Mouse (Mus musculus): ENCODE data around the gene Itgb4. TPM values are rescaled to one million over a fixed set of nuclear protein-coding genes. Genes with fewer than 3 reads are reported as not detected.

Gene Itgb4
- total and polyA plus RNA-seq, 3 experiments, result 0.05 to 0.13 TPM; not detected in 1

DNA sequence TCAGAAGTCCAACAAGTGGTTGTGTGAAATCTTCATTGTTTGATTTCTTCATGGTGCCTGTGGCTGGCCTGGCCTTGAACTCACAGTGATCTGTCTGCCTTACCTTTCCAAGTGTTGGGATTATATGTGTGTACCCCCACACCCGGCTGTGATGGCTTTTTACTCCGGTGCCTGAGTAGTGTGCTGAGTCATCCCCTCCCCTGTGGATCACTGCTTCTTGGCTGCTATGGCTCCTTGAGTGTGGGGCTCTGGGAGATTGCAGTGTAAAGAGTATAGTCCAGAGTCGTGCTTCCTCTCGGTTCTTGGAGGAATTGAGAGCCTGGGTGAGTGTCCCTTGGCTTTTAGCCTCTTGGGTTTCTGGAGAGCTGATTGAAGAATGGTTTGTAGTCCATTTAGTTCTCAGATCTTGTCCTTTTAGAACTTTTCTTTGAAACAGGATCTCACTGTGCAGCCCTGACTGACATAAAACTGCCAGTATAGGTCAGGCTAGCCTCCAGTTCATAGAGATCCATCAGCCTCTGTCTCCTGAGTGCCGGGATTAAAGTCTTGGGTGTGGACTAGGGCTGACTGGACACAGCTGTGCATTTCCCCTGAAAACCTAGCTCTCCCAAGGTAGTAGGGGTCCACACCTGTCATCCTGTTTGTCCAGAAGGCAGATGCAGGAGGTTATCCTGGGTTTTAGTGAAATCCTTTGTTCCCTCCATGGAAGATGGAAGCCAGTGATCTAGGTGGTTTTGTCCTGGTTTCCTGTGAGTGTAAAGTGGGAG lies 68.0 kb downstream of the Itgb4 start:
- Histone ChIP-seq H3K4me3 (ENCODE audit: low read depth, low read length) (no peak overlapping the region), H3K27me3 (ENCODE audit: insufficient read depth, low read length) (no peaks in the 10 kb centered on the region), H3K9me3 (replicated peaks) (peaks cover 3% of the 10 kb centered on the region; the same call in 1 of the 2 replicates), H3K4me1 (ENCODE audit: insufficient read depth, low read depth, low read length) (peaks cover 23% of the 10 kb centered on the region), H3K36me3 (replicated peaks) (peaks cover 85% of the 10 kb centered on the region)
- no peak for DNase-seq (ENCODE audit: low spot score)
- no peak for TF ChIP-seq GATA2 (IDR thresholded peaks at IDR 0.05; ENCODE audit: borderline replicate concordance, low read depth, low read length)
- no peak for TF ChIP-seq TAL1 (conservative IDR thresholded peaks at IDR 0.05; ENCODE audit: low read depth, low read length)
- no peak for TF ChIP-seq POLR2AphosphoS5 (IDR thresholded peaks at IDR 0.05; ENCODE audit: insufficient replicate concordance, low read depth, low read length)
- TF ChIP-seq CTCF (IDR thresholded peaks at IDR 0.05; ENCODE audit: low read depth, low read length), result no peak
- no peak for TF ChIP-seq GATA1 (IDR thresholded peaks at IDR 0.05; ENCODE audit: borderline replicate concordance, low read length)
- ATAC-seq (ENCODE audit: extremely low read depth, insufficient number of reproducible peaks, low FRiP score, poor library complexity, severe bottlenecking), result no peak

DNA sequence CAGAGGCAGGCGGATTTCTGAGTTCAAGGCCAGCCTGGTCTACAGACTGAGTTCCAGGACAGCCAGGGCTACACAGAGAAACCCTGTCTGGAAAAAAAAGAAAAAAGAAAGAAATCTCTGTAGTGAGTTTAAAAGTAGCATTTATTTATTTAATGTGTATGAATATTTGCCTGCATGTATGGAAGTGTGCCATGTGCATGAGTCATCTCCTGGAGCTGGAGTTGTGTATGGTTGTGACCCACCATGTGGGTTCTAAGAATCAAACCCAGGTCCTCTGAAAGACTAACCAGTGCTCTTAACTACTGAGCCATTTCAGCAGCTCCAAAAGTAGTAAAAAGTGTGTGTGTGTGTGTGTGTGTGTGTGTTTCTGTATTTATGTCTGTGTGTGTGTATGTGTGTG lies 68.8 kb downstream of the Itgb4 start:
- ATAC-seq (ENCODE audit: extremely low read depth, insufficient number of reproducible peaks, low FRiP score, poor library complexity, severe bottlenecking) (no peak), DNase-seq (ENCODE audit: low spot score) (no peak)
- peaks cover 85% of the 10 kb centered on the region for H3K36me3 ChIP-seq (replicated peaks)
- H3K9me3 ChIP-seq (replicated peaks), result peaks cover 3% of the 10 kb centered on the region; the same call in 1 of the 2 replicates
- H3K27me3 ChIP-seq (ENCODE audit: insufficient read depth, low read length), result no peaks in the 10 kb centered on the region
- TF ChIP-seq GATA1 (IDR thresholded peaks at IDR 0.05; ENCODE audit: borderline replicate concordance, low read length) (no peak), GATA2 (IDR thresholded peaks at IDR 0.05; ENCODE audit: borderline replicate concordance, low read depth, low read length) (no peak), POLR2AphosphoS5 (IDR thresholded peaks at IDR 0.05; ENCODE audit: insufficient replicate concordance, low read depth, low read length) (no peak), TAL1 (conservative IDR thresholded peaks at IDR 0.05; ENCODE audit: low read depth, low read length) (no peak), CTCF (IDR thresholded peaks at IDR 0.05; ENCODE audit: low read depth, low read length) (no peak)
- no peak overlapping the region for H3K4me3 ChIP-seq (ENCODE audit: low read depth, low read length)
- peaks cover 23% of the 10 kb centered on the region for H3K4me1 ChIP-seq (ENCODE audit: insufficient read depth, low read depth, low read length)

DNA sequence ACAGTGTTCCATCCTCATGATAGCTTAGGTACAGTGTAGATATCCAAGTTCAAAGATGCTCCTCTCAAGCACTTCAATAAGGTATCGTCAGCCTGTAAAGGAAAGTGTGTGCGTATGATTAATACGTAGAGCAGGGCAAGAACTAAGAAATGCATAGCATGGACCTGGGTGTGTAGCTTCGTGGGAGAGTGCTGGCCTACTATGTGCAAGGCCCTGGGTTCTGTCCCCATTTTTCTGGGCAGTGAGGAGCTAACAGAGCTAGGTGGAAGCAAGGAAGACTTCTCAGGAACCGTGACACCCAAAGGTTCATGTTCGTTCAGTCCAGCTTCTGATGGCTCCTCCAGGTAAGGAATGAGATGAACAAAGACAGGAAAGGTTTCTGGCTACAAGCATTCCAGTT lies 70.7 kb downstream of the Itgb4 start:
- DNase-seq (ENCODE audit: low spot score) (no peak), ATAC-seq (ENCODE audit: extremely low read depth, insufficient number of reproducible peaks, low FRiP score, poor library complexity, severe bottlenecking) (no peak)
- no peak overlapping the region for H3K4me3 ChIP-seq (ENCODE audit: low read depth, low read length)
- H3K4me1 ChIP-seq (ENCODE audit: insufficient read depth, low read depth, low read length), result peaks cover 22% of the 10 kb centered on the region
- peaks cover 89% of the 10 kb centered on the region for H3K36me3 ChIP-seq (replicated peaks)
- H3K9me3 ChIP-seq (replicated peaks), result peaks cover 7% of the 10 kb centered on the region
- no peaks in the 10 kb centered on the region for H3K27me3 ChIP-seq (ENCODE audit: insufficient read depth, low read length)
- no peak for TF ChIP-seq CTCF (IDR thresholded peaks at IDR 0.05; ENCODE audit: low read depth, low read length)
- TF ChIP-seq GATA2 (IDR thresholded peaks at IDR 0.05; ENCODE audit: borderline replicate concordance, low read depth, low read length), result no peak
- TF ChIP-seq TAL1 (conservative IDR thresholded peaks at IDR 0.05; ENCODE audit: low read depth, low read length), result no peak
- TF ChIP-seq GATA1 (IDR thresholded peaks at IDR 0.05; ENCODE audit: borderline replicate concordance, low read length), result no peak
- TF ChIP-seq POLR2AphosphoS5 (IDR thresholded peaks at IDR 0.05; ENCODE audit: insufficient replicate concordance, low read depth, low read length), result no peak

DNA sequence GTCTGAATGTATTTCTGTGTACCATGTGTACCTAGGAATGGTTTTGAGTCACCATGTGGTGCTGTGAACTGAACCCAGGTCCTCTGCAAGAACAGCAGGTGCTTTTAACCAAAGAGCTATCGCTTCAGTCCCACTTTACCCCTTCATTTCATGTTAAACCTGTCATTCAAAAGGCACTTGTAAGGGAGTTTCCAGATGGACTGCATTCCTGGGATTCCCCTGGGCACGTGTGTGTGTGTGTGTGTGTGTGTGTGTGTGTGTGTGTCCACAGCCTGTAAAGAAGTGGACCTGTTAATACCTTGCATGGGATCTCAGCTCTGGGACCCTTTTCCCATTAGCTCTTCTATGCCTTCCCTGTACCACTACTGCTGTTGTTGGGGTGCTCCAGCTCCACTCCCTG lies 75.1 kb downstream of the Itgb4 start:
- peaks cover 15% of the 10 kb centered on the region for H3K4me1 ChIP-seq (ENCODE audit: insufficient read depth, low read depth, low read length)
- TF ChIP-seq GATA1 (IDR thresholded peaks at IDR 0.05; ENCODE audit: borderline replicate concordance, low read length) (no peak), GATA2 (IDR thresholded peaks at IDR 0.05; ENCODE audit: borderline replicate concordance, low read depth, low read length) (no peak), TAL1 (conservative IDR thresholded peaks at IDR 0.05; ENCODE audit: low read depth, low read length) (no peak), CTCF (IDR thresholded peaks at IDR 0.05; ENCODE audit: low read depth, low read length) (no peak), POLR2AphosphoS5 (IDR thresholded peaks at IDR 0.05; ENCODE audit: insufficient replicate concordance, low read depth, low read length) (no peak)
- no peak overlapping the region for H3K4me3 ChIP-seq (ENCODE audit: low read depth, low read length)
- peaks cover 4% of the 10 kb centered on the region; the same call in 1 of the 2 replicates for H3K9me3 ChIP-seq (replicated peaks)
- ATAC-seq (ENCODE audit: extremely low read depth, insufficient number of reproducible peaks, low FRiP score, poor library complexity, severe bottlenecking) (no peak), DNase-seq (ENCODE audit: low spot score) (no peak)
- no peaks in the 10 kb centered on the region for H3K27me3 ChIP-seq (ENCODE audit: insufficient read depth, low read length)
- H3K36me3 ChIP-seq (replicated peaks), result peaks cover 98% of the 10 kb centered on the region

DNA sequence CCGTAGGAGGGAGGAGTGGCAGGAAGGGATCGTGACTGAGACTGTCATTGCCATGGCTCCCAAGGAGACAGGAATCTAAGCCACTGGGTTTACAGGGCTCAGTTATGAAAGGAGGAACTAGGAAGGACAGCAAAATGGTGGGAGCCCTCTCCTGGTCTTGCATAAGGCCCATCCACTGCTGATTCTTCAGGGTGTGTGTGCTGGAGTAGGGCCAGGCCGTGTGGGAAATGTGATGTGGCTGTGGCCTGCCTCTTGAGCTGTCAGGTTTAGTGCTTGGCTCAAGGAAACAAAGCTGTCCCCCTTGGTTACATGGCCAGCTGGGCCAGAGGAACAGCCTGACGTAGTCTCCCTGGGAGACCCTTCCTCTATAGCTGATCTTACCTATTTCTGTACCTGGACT lies 75.7 kb downstream of the Itgb4 start:
- ATAC-seq (ENCODE audit: extremely low read depth, insufficient number of reproducible peaks, low FRiP score, poor library complexity, severe bottlenecking) (no peak), DNase-seq (ENCODE audit: low spot score) (no peak)
- peaks cover 4% of the 10 kb centered on the region; the same call in 1 of the 2 replicates for H3K9me3 ChIP-seq (replicated peaks)
- TF ChIP-seq GATA1 (IDR thresholded peaks at IDR 0.05; ENCODE audit: borderline replicate concordance, low read length) (no peak), CTCF (IDR thresholded peaks at IDR 0.05; ENCODE audit: low read depth, low read length) (no peak), GATA2 (IDR thresholded peaks at IDR 0.05; ENCODE audit: borderline replicate concordance, low read depth, low read length) (no peak), TAL1 (conservative IDR thresholded peaks at IDR 0.05; ENCODE audit: low read depth, low read length) (no peak), POLR2AphosphoS5 (IDR thresholded peaks at IDR 0.05; ENCODE audit: insufficient replicate concordance, low read depth, low read length) (no peak)
- H3K4me1 ChIP-seq (ENCODE audit: insufficient read depth, low read depth, low read length), result peaks cover 15% of the 10 kb centered on the region
- H3K27me3 ChIP-seq (ENCODE audit: insufficient read depth, low read length), result no peaks in the 10 kb centered on the region
- no peak overlapping the region for H3K4me3 ChIP-seq (ENCODE audit: low read depth, low read length)
- peaks cover 98% of the 10 kb centered on the region for H3K36me3 ChIP-seq (replicated peaks)

DNA sequence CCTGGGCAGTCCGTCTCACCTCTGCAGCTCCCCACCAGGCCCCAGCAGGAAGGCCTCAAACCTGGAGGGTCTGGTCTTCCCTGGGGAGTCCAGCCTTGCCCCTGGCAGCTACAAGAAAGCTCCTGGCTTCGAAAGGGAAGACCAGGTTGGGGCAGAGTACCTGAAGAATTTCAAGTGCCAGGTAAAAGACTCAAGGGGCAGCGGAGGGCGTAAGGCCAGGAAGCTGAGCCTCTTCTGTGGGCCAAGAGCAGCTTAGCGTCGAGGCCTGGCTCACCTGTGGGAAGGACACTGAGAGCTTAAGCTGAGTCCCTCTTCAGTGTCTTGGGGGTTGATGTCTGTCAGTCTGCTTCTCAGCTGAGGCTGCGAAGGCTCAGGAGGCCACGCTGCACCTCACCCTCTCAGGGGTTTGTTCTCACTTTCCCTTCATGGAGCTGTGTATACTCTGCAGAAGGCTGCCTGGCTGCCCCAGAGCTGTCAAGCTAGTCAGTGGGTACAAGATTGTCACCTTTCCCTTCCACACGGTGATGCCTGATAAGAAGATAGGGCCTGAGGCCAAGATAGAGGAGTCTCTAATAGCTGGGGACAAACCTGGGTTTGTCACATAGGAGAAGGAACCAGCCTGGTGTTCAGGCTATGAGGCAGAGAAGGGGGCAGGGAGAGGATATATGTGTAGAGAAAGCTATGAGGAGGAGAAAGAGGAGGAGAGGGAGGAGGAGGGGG lies 79.2 kb downstream of the Itgb4 start:
- ATAC-seq (ENCODE audit: extremely low read depth, insufficient number of reproducible peaks, low FRiP score, poor library complexity, severe bottlenecking), result no peak

More for the DNA sequence above, 79.2 kb downstream of the Itgb4 start:
- DNase-seq (ENCODE audit: low spot score), result no peak
- Histone ChIP-seq H3K27me3 (ENCODE audit: insufficient read depth, low read length) (no peaks in the 10 kb centered on the region; the same call in 1 of the 2 replicates), H3K36me3 (replicated peaks) (peaks cover 99% of the 10 kb centered on the region), H3K9me3 (replicated peaks) (peaks cover 4% of the 10 kb centered on the region; the same call in 1 of the 2 replicates), H3K4me3 (ENCODE audit: low read depth, low read length) (no peak overlapping the region), H3K4me1 (ENCODE audit: insufficient read depth, low read depth, low read length) (peaks cover 40% of the 10 kb centered on the region)
- TF ChIP-seq GATA1 (IDR thresholded peaks at IDR 0.05; ENCODE audit: borderline replicate concordance, low read length) (no peak), CTCF (IDR thresholded peaks at IDR 0.05; ENCODE audit: low read depth, low read length) (no peak), POLR2AphosphoS5 (IDR thresholded peaks at IDR 0.05; ENCODE audit: insufficient replicate concordance, low read depth, low read length) (no peak)

Data from G1E (cell line).